Mouse (Mus musculus) pancreas, adult 10 weeks (tissue): Measurements from ENCODE around the gene Zfp873. TPM values are rescaled to one million over a fixed set of nuclear protein-coding genes. Genes with fewer than 3 reads are reported as not detected.

ENCODE experiments used
- polyA plus RNA-seq: library from polyadenylated mRNA; stranded (reverse); fragments of 350-450 nt; fragmentation: Illumina TruSeq; extraction: RNeasy Lipid Tissue Mini Kit (QIAGEN cat#74804); gene quantifications from one replicate; pipeline ENCODE4 v1.2.3, GENCODE M21; 2015; ENCODE audit warnings: low read depth, low replicate concordance; ENCODE audit not compliant: insufficient read depth

The Zfp873 gene
- 1.1 TPM for polyA plus RNA-seq

GRCm38 (mm10) chr10:82047597-82048459 lies at the start of gene Zfp873:
TSS of gene Zfp873 (plus strand) at chr10:82048123.

GRCm38 (mm10) chr10:82082728-82083621 lies 35.1 kb downstream of the Zfp873 start, which contains the start of gene BC024063:
TSS of gene BC024063 (plus strand) at chr10:82083353.

Other genes with a start within 250 kb of the Zfp873 start
- gene Gm4767, start 235.9 kb upstream of the Zfp873 start, polyA plus RNA-seq, result not detected
- 1.3 TPM for gene Gm32687, start 184.2 kb upstream of the Zfp873 start, polyA plus RNA-seq
- gene Zfp781, start 117.6 kb upstream of the Zfp873 start, polyA plus RNA-seq, result 0.87 TPM
- gene BC024063, start 35.2 kb downstream of the Zfp873 start, polyA plus RNA-seq, result not detected
- gene AU041133, start 79.9 kb downstream of the Zfp873 start, polyA plus RNA-seq, result 0.41 TPM
- gene Zfp938, start 193.2 kb downstream of the Zfp873 start, polyA plus RNA-seq, result 2.9 TPM